Comparison of ENCODE assay signal across 9 mouse cellular contexts in genomic region chr15:84629680-84630079, GRCm38 (mm10). TPM values are rescaled to one million over a fixed set of nuclear protein-coding genes. Genes with fewer than 3 reads are reported as not detected.
DNase-seq lines count a peak whose midpoint lies in the region; ATAC-seq lines count a peak whose summit lies in the region.
"Had no signal": no experiment of that assay in that cellular context is flagged by ENCODE, and none has a peak within 500 bp of the region (broad histone marks: within the 10 kb centered on the region; RNA-seq: fewer than 3 reads in every experiment).

No protein-coding gene starts in this region.

- ATAC-seq in embryonic facial prominence, embryonic 11.5 days (replicated peaks; ENCODE audit: insufficient number of reproducible peaks, low FRiP score, low TSS enrichment, low read depth), result peak; percentile 62; the same call in 1 of the 2 replicates
- peak; percentile 61; the same call in 1 of the 2 replicates for ATAC-seq in midbrain, embryonic 16.5 days
- ATAC-seq in inflammation-experienced regulatory T-cells, adult 6 months, result no peak

- H3K4me3 ChIP-seq in embryonic facial prominence, embryonic 11.5 days (ENCODE audit: low read depth, low read length), result no peak overlapping the region
- H3K4me3 ChIP-seq in midbrain, embryonic 16.5 days (ENCODE audit: low read depth, low read length), result no peak overlapping the region

- no peaks in the 10 kb centered on the region for H3K36me3 ChIP-seq in embryonic facial prominence, embryonic 11.5 days (replicated peaks; ENCODE audit: control insufficient read depth, insufficient read depth, low read depth, low read length)
- no peaks in the 10 kb centered on the region for H3K36me3 ChIP-seq in midbrain, embryonic 16.5 days (ENCODE audit: control insufficient read depth, insufficient read depth, low read length)
- H3K36me3 ChIP-seq: G1E had no signal

- H3K9ac ChIP-seq in embryonic facial prominence, embryonic 11.5 days (replicated peaks; ENCODE audit: low read length), result no peak overlapping the region
- no peak overlapping the region for H3K9ac ChIP-seq in midbrain, embryonic 16.5 days (ENCODE audit: low read depth, low read length)

- 13% methylated on average over 3 of the region's 3 CpGs for WGBS in embryonic facial prominence, embryonic 11.5 days
- 22% methylated on average over 3 of the region's 3 CpGs for WGBS in midbrain, embryonic 16.5 days

- H3K27me3 ChIP-seq in embryonic facial prominence, embryonic 11.5 days (ENCODE audit: control insufficient read depth, insufficient read depth, low read length), result no peaks in the 10 kb centered on the region
- H3K27me3 ChIP-seq in midbrain, embryonic 16.5 days (ENCODE audit: control insufficient read depth, insufficient read depth, low read depth, low read length), result no peaks in the 10 kb centered on the region; the same call in 1 of the 2 replicates

- no peaks in the 10 kb centered on the region for H3K4me1 ChIP-seq in embryonic facial prominence, embryonic 11.5 days (ENCODE audit: control insufficient read depth, insufficient read depth, low read length)
- H3K4me1 ChIP-seq in midbrain, embryonic 16.5 days (ENCODE audit: control insufficient read depth, insufficient read depth, low read length), result peaks cover 23% of the 10 kb centered on the region

- H3K27ac ChIP-seq in embryonic facial prominence, embryonic 11.5 days (replicated peaks; ENCODE audit: low read depth, low read length), result no peak overlapping the region
- H3K27ac ChIP-seq in midbrain, embryonic 16.5 days (ENCODE audit: low read length), result no peak overlapping the region

- no peaks in the 10 kb centered on the region for H3K9me3 ChIP-seq in embryonic facial prominence, embryonic 11.5 days (replicated peaks; ENCODE audit: control insufficient read depth, low read length)
- H3K9me3 ChIP-seq in midbrain, embryonic 16.5 days (replicated peaks; ENCODE audit: control insufficient read depth, low read length, poor library complexity, severe bottlenecking), result no peaks in the 10 kb centered on the region

- peak; percentile 91 to 92 for DNase-seq in cerebellum, postnatal 10 days
- DNase-seq in cerebellum, adult 11-12 months, result no peak
- DNase-seq in ovary, postnatal 36 days (ENCODE audit: low spot score), result peak; percentile 73
- no peak for DNase-seq in ovary, adult 18-20 months (ENCODE audit: low spot score)
- peak; percentile 84 for DNase-seq in embryonic facial prominence, embryonic 11.5 days (ENCODE audit: low spot score)
- peak; percentile 72 for DNase-seq in kidney, postnatal 14 days

- H3K4me2 ChIP-seq in embryonic facial prominence, embryonic 11.5 days (ENCODE audit: low read depth, low read length), result no peak overlapping the region
- no peak overlapping the region for H3K4me2 ChIP-seq in midbrain, embryonic 16.5 days (ENCODE audit: low read length)

RNA-seq across cellular contexts. Expression of gene Prr5, which starts 39.7 kb away (rescaled TPM):
- polyA plus RNA-seq in embryonic facial prominence, embryonic 11.5 days (2014; fragmentation: Nextera tagmentation; extraction: Ambion mirVana), result 11.4 and 11.8 TPM in 2 replicates
- polyA plus RNA-seq in midbrain, embryonic 16.5 days (2015; fragmentation: Nextera tagmentation; extraction: Ambion mirVana), result 28.1 and 30.8 TPM in 2 replicates
- polyA plus RNA-seq in inflammation-experienced regulatory T-cells, adult 6 months (2017; shearing (Covaris generic)), result 1 to 10 TPM in 1 of 3 experiments, not detected in 2; 1.5 TPM
- polyA plus RNA-seq: G1E had no signal

Comparison
In these comparisons a context has a peak if more than half of its experiments do, and no peak if none do; other contexts are left out.
1. DNase-seq: peak in cerebellum, postnatal 10 days (2 of 2), ovary, postnatal 36 days (single experiment), embryonic facial prominence, embryonic 11.5 days (single experiment) and kidney, postnatal 14 days (single experiment); none in cerebellum, adult 11-12 months (single experiment) and ovary, adult 18-20 months (single experiment).